Mouse (Mus musculus): Measurements from ENCODE around the gene Ube2s.

GRCm38 (mm10) chr7:4812303-4813104, at the start of gene Ube2s:
- TF ChIP-seq CTCF (IDR thresholded peaks at IDR 0.05 in 2 of 3, conservative IDR thresholded peaks at IDR 0.05 in 1 of 3; ENCODE audit: control insufficient read depth in 1 of 3, insufficient read depth in 1 of 3, low read depth in 2 of 3, low read length in 3 of 3, poor library complexity in 1 of 3, severe bottlenecking in 1 of 3) (no peak), EP300 (IDR thresholded peaks at IDR 0.05; ENCODE audit: low read depth in 1 of 2, low read length in 2 of 2) (no peak), E2F4 (IDR thresholded peaks at IDR 0.05; ENCODE audit: borderline replicate concordance, low read depth, low read length) (peak; percentile 5; the same call in 1 of the 2 replicates), POLR2A (IDR thresholded peaks at IDR 0.05; ENCODE audit: control insufficient read depth in 1 of 2, insufficient read depth in 1 of 2, low read depth in 1 of 2, low read length in 2 of 2, poor library complexity in 1 of 2) (peak; percentile 38 to 71; a peak in 2 of 4 replicates), HCFC1 (IDR thresholded peaks at IDR 0.05; ENCODE audit: low read depth, low read length) (peak; percentile 86), JUND (IDR thresholded peaks at IDR 0.05; ENCODE audit: low read depth, low read length) (no peak), GATA1 (IDR thresholded peaks at IDR 0.05; ENCODE audit: low read depth, low read length) (no peak), ZC3H11A (IDR thresholded peaks at IDR 0.05; ENCODE audit: low read depth, low read length) (no peak), RAD21 (IDR thresholded peaks at IDR 0.05; ENCODE audit: low read depth, low read length) (no peak)

All from MEL (cell line).